Mouse (Mus musculus) heart, embryonic 16.5 days (tissue): Measurements from ENCODE around the gene Ak2. TPM values are rescaled to one million over a fixed set of nuclear protein-coding genes. Genes with fewer than 3 reads are reported as not detected.

Experiments used
- ATAC-seq: fragments of 200-750 bp; cut with Nextera tagmentation; replicated peaks from 2 replicates; pipeline ENCODE4 v1.8.0; 2017; ENCODE audit warnings: moderate number of reproducible peaks; ENCODE audit not compliant: insufficient read depth, low FRiP score; ENCODE audit errors: extremely low read depth
- H3K27ac ChIP-seq: fragments of 300-500 bp; sonication (generic); 2 replicates; pipeline ENCODE4 v1.5.1; 2014; ENCODE audit warnings: mild to moderate bottlenecking, low read length, control low read depth, moderate library complexity
- H3K27me3 ChIP-seq: fragments of 300-500 bp; sonication (generic); 2 replicates; pipeline ENCODE4 v1.6.1; 2014; ENCODE audit warnings: low read length, mixed read lengths; ENCODE audit not compliant: control insufficient read depth, insufficient read depth
- H3K36me3 ChIP-seq: fragments of 300-500 bp; sonication (generic); 2 replicates; pipeline ENCODE4 v1.6.1; 2014; ENCODE audit not compliant: control insufficient read depth, insufficient read depth
- H3K4me1 ChIP-seq: fragments of 300-500 bp; sonication (generic); 2 replicates; pipeline ENCODE4 v1.6.1; 2014; ENCODE audit warnings: low read length, mixed read lengths; ENCODE audit not compliant: control insufficient read depth, insufficient read depth
- H3K4me2 ChIP-seq: fragments of 300-500 bp; sonication (generic); 2 replicates; pipeline ENCODE4 v1.6.1; 2014; ENCODE audit warnings: low read depth, mild to moderate bottlenecking, control low read depth, low read length
- H3K4me3 ChIP-seq: fragments of 300-500 bp; sonication (generic); 2 replicates; pipeline ENCODE4 v1.5.1; 2014; ENCODE audit warnings: mild to moderate bottlenecking, control low read depth, low read length
- H3K9ac ChIP-seq: fragments of 300-500 bp; sonication (generic); 2 replicates; pipeline ENCODE4 v1.6.1; 2014; ENCODE audit warnings: low read length, control low read depth
- H3K9me3 ChIP-seq: fragments of 300-500 bp; sonication (generic); replicated peaks from 2 replicates; pipeline ENCODE4 v1.6.1; 2016; ENCODE audit warnings: low read length; ENCODE audit not compliant: control insufficient read depth
- WGBS: fragments of 180-500 bp; shearing (Covaris S2); extraction: QIAGEN DNeasy Blood & Tissue Kit; methylation state at CpG from one replicate; pipeline ENCODE4 v1.1.7; 2014; 5-methylcytosine and 5-hydroxymethylcytosine counted together
- polyA plus RNA-seq: library from polyadenylated mRNA; unstranded; fragments of >200 nt; fragmentation: Nextera tagmentation; extraction: Ambion mirVana; gene quantifications from 2 replicates; pipeline ENCODE4 v1.2.1, GENCODE M21; 2015

The Ak2 gene
- polyA plus RNA-seq, 1 experiment from 2014 or later: 166 TPM

GRCm38 (mm10) chr4:128969081-128969480 lies 22.7 kb upstream of the Ak2 start:
- no peak overlapping the region for H3K4me2 ChIP-seq

GRCm38 (mm10) chr4:128969607-128970416 lies 21.9 kb upstream of the Ak2 start:
- no peak overlapping the region for H3K4me2 ChIP-seq
- no peaks in the 10 kb centered on the region for H3K9me3 ChIP-seq
- WGBS: 66% methylated on average over 18 of the region's 18 CpGs
- peaks cover 7% of the 10 kb centered on the region for H3K4me1 ChIP-seq
- H3K9ac ChIP-seq: no peak overlapping the region
- H3K27me3 ChIP-seq: peaks cover 1% of the 10 kb centered on the region; the same call in 1 of the 2 replicates
- ATAC-seq: no peak
- no peak overlapping the region for H3K4me3 ChIP-seq
- H3K27ac ChIP-seq: no peak overlapping the region
- H3K36me3 ChIP-seq: no peaks in the 10 kb centered on the region

More at GRCm38 (mm10) chr4:128969081-128969480, 22.7 kb upstream of the Ak2 start:
- Histone ChIP-seq H3K27ac (no peak overlapping the region), H3K4me1 (peaks cover 7% of the 10 kb centered on the region), H3K27me3 (peaks cover 8% of the 10 kb centered on the region), H3K9ac (no peak overlapping the region), H3K9me3 (no peaks in the 10 kb centered on the region), H3K36me3 (no peaks in the 10 kb centered on the region), H3K4me3 (no peak overlapping the region)
- no peak for ATAC-seq
- 50% methylated on average over 5 of the region's 5 CpGs for WGBS

- Histone ChIP-seq H3K27ac (no peak overlapping the region), H3K4me2 (no peak overlapping the region), H3K9me3 (no peaks in the 10 kb centered on the region), H3K36me3 (no peaks in the 10 kb centered on the region), H3K4me1 (peaks cover 7% of the 10 kb centered on the region), H3K4me3 (no peak overlapping the region), H3K9ac (no peak overlapping the region), H3K27me3 (no peaks in the 10 kb centered on the region)
- ATAC-seq: no peak
- 70% methylated on average over 7 of the region's 8 CpGs for WGBS
Measured at GRCm38 (mm10) chr4:128970417-128970807, 21.3 kb upstream of the Ak2 start.

DNA sequence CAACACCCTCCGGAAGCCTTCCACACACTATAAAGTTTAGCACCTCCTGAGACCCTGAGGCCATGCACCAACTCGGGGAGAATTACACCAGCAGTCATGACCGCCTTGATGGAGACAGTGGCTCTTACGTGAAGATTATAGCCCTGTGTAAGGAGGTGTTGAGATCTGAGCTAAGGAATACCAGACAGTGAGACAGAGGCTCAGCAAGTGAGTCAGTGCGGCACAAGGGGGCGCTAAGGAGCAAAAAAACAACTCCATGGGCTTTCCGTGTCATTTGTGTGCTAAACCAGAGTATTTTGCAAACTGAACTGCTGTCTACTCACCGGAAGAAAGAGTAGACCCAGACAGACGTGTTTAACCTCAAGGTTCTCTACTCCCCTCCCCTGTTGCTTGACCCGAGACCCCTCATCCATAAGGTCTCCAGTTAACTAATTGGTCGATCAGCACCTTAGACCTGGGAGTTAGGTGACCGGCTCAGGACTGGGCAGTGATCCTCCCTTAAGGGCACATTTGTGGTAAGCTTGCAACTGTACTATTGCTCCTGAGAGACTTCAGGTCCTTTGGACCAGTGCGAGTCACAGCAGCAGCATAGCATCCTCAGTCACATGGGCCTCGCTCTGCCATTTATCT lies 20.6 kb upstream of the Ak2 start:
- Histone ChIP-seq H3K9ac (no peak overlapping the region), H3K36me3 (no peaks in the 10 kb centered on the region), H3K27ac (no peak overlapping the region), H3K4me2 (no peak overlapping the region), H3K4me1 (peaks cover 7% of the 10 kb centered on the region), H3K4me3 (no peak overlapping the region), H3K9me3 (no peaks in the 10 kb centered on the region), H3K27me3 (no peaks in the 10 kb centered on the region)
- 38% methylated on average over 14 of the region's 14 CpGs for WGBS
- ATAC-seq: 0 out of 2 replicates have a peak, but pooled peaks have one; percentile 23

- Histone ChIP-seq H3K9me3 (no peaks in the 10 kb centered on the region), H3K9ac (no peak overlapping the region), H3K4me3 (no peak overlapping the region), H3K4me2 (no peak overlapping the region), H3K4me1 (peaks cover 3% of the 10 kb centered on the region), H3K36me3 (no peaks in the 10 kb centered on the region), H3K27me3 (no peaks in the 10 kb centered on the region), H3K27ac (no peak overlapping the region)
- ATAC-seq: no peak
- 85% methylated on average over 8 of the region's 8 CpGs for WGBS
Measured at GRCm38 (mm10) chr4:128974677-128975076, 17.1 kb upstream of the Ak2 start.

GRCm38 (mm10) chr4:128976577-128976976 lies 15.2 kb upstream of the Ak2 start:
- no peaks in the 10 kb centered on the region for H3K9me3 ChIP-seq
- H3K27me3 ChIP-seq: no peaks in the 10 kb centered on the region
- whole genome bisulfite sequencing: 83% methylated on average over 4 of the region's 4 CpGs
- H3K4me3 ChIP-seq: no peak overlapping the region
- ATAC-seq: no peak
- H3K36me3 ChIP-seq: no peaks in the 10 kb centered on the region
- no peak overlapping the region for H3K27ac ChIP-seq
- peaks cover 5% of the 10 kb centered on the region for H3K4me1 ChIP-seq
- no peak overlapping the region for H3K9ac ChIP-seq
- H3K4me2 ChIP-seq: no peak overlapping the region

GRCm38 (mm10) chr4:128977217-128977616 lies 14.5 kb upstream of the Ak2 start:
- Histone ChIP-seq H3K4me3 (no peak overlapping the region), H3K27ac (no peak overlapping the region), H3K9ac (no peak overlapping the region), H3K27me3 (no peaks in the 10 kb centered on the region), H3K36me3 (no peaks in the 10 kb centered on the region), H3K4me2 (no peak overlapping the region), H3K4me1 (peaks cover 5% of the 10 kb centered on the region), H3K9me3 (no peaks in the 10 kb centered on the region)
- 63% methylated on average over 3 of the region's 3 CpGs for WGBS
- ATAC-seq: no peak

DNA sequence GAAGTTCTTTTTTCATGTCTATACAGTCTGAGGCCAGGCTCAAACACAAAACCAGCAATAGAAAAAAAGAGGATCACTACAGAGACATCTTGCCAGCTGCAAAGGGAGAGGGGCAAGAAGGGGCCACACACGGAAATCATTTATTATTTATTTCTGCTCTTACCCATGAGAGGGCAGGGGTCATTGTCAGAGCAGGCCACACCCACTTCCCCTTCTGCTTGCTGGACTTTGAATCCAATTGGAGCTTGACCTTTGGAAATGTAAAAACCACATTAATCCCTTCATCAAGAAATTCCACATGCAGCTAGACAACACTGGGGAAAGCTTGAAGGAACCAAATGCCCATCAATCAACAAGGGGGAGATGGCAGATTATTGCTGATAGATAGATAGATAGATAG lies 13.1 kb upstream of the Ak2 start:
- H3K9ac ChIP-seq: no peak overlapping the region
- no peaks in the 10 kb centered on the region for H3K27me3 ChIP-seq
- no peaks in the 10 kb centered on the region for H3K36me3 ChIP-seq
- H3K9me3 ChIP-seq: no peaks in the 10 kb centered on the region; the same call in 1 of the 2 replicates
- H3K4me1 ChIP-seq: peaks cover 5% of the 10 kb centered on the region
- no peak for ATAC-seq
- no peak overlapping the region for H3K4me2 ChIP-seq
- no peak overlapping the region for H3K27ac ChIP-seq
- no peak overlapping the region for H3K4me3 ChIP-seq
- 47% methylated on average over 1 of the region's 1 CpGs for WGBS
